Mouse (Mus musculus): ENCODE results near the gene Uchl3. TPM values are rescaled to one million over a fixed set of nuclear protein-coding genes. Genes with fewer than 3 reads are reported as not detected.

The Uchl3 gene
- polyA plus RNA-seq, 1 experiment from 2014 or later: 200 TPM

GRCm38 (mm10) chr14:101640153-101640843 is 13.5 kb upstream of the Uchl3 start, which contains the start of gene Commd6:
Commd6 (minus strand) TSS chr14:101640686.
- under 1% methylated on average over 39 of the region's 39 CpGs for WGBS
- H3K9me3 ChIP-seq: no peaks in the 10 kb centered on the region
- peak within 1 kb of the TSS; percentile 90 for H3K4me3 ChIP-seq
- peaks cover 8% of the 10 kb centered on the region; the same call in 1 of the 2 replicates for H3K4me1 ChIP-seq
- no peaks in the 10 kb centered on the region for H3K27me3 ChIP-seq (replicated peaks; ENCODE audit: low read depth, poor library complexity, severe bottlenecking)
- peak within 1 kb of the TSS; percentile 91 for H3K27ac ChIP-seq (replicated peaks)
- H3K36me3 ChIP-seq (replicated peaks): peaks cover 5% of the 10 kb centered on the region
- peak; percentile 90 for DNase-seq (ENCODE audit: low spot score)

DNA sequence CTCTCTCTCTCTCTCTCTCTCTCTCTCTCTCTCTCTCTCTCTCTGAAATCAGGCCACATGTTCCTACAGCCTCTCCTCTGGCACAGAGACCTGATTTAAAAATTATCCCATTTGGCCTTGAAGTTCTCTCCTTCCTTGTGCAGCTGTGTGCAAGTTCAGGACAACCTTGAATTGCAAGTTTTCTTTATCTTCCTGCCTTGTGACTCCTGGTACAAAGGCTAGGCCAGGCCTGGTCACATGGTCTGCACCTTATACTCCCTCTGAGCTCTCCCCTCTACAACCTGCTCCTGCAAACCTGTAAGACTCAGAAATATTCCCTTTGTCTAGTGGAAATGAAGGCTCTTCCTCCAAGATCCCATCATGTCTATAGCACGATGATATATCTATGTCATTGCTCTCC is 8.8 kb upstream of the Uchl3 start:
- no peak for DNase-seq (ENCODE audit: low spot score)
- Histone ChIP-seq H3K4me1 (no peaks in the 10 kb centered on the region), H3K36me3 (replicated peaks) (no peaks in the 10 kb centered on the region), H3K4me3 (no peak overlapping the region), H3K27ac (replicated peaks) (no peak overlapping the region), H3K9me3 (no peaks in the 10 kb centered on the region), H3K27me3 (replicated peaks; ENCODE audit: low read depth, poor library complexity, severe bottlenecking) (no peaks in the 10 kb centered on the region)
- WGBS: 89% methylated on average over 1 of the region's 1 CpGs

DNA sequence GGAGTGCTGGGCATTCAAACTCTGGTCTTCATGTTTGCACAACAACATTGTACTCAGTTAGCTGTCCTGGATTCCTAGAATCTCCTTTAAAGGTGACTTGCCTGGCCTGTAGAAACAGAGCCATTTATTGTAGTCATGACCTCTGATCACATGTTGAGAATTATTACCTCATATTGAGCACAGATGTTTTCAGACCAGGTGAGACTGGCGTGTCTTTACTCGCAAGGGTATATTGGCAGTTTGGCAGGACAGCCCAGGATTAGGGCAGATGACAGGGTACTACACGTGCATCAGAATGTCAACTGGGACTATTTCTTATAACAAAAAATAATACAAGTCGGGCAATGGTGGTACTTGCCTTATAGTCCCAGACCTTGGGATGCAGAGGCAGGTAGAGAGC is 3.2 kb upstream of the Uchl3 start:
- no peaks in the 10 kb centered on the region for H3K27me3 ChIP-seq (replicated peaks; ENCODE audit: low read depth, poor library complexity, severe bottlenecking)
- H3K27ac ChIP-seq (replicated peaks): no peak overlapping the region
- WGBS: 85% methylated on average over 4 of the region's 4 CpGs

GRCm38 (mm10) chr14:101652571-101652970 is 1.2 kb upstream of the Uchl3 start:
- Histone ChIP-seq H3K36me3 (replicated peaks) (no peaks in the 10 kb centered on the region), H3K27ac (replicated peaks) (no peak overlapping the region), H3K27me3 (replicated peaks; ENCODE audit: low read depth, poor library complexity, severe bottlenecking) (no peaks in the 10 kb centered on the region), H3K4me1 (peaks cover 8% of the 10 kb centered on the region), H3K4me3 (no peak overlapping the region), H3K9me3 (no peaks in the 10 kb centered on the region)
- no peak for DNase-seq (ENCODE audit: low spot score)
- 97% methylated on average over 6 of the region's 6 CpGs for WGBS

More for the DNA sequence above, 3.2 kb upstream of the Uchl3 start:
- Histone ChIP-seq H3K4me3 (no peak overlapping the region), H3K9me3 (no peaks in the 10 kb centered on the region), H3K4me1 (peaks cover 8% of the 10 kb centered on the region), H3K36me3 (replicated peaks) (no peaks in the 10 kb centered on the region)
- DNase-seq (ENCODE audit: low spot score): no peak

- Histone ChIP-seq H3K27me3 (replicated peaks; ENCODE audit: low read depth, poor library complexity, severe bottlenecking) (no peaks in the 10 kb centered on the region), H3K36me3 (replicated peaks) (peaks cover 9% of the 10 kb centered on the region), H3K4me3 (peak overlapping the region; percentile 99), H3K9me3 (no peaks in the 10 kb centered on the region), H3K4me1 (peaks cover 8% of the 10 kb centered on the region), H3K27ac (replicated peaks) (peak overlapping the region; percentile 97)
- peak; percentile 32 for DNase-seq (ENCODE audit: low spot score)
- 2% methylated on average over 10 of the region's 10 CpGs for WGBS
Observed at GRCm38 (mm10) chr14:101654526-101654909, 751 bp downstream of the Uchl3 start.

DNA sequence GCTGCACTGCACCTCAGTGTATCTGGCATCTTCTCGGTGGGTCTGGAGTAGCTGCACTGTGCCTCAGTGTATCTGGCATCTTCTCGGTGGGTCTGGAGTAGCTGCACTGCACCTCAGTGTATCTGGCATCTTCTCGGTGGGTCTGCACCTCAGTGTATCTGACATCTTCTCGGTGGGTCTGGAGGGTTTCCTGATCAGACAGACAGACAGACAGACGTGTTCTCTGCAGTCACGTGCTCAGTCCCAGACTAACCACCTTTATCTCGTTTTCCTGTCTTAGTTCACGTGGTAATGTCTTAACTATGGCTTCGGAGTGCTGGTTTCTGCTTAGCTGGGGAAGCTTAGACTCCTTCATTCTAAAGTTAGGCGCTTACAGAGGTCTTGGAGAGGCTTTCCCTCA is 2.5 kb downstream of the Uchl3 start:
- H3K27me3 ChIP-seq (replicated peaks; ENCODE audit: low read depth, poor library complexity, severe bottlenecking): no peaks in the 10 kb centered on the region
- no peaks in the 10 kb centered on the region for H3K9me3 ChIP-seq
- H3K36me3 ChIP-seq (replicated peaks): peaks cover 23% of the 10 kb centered on the region
- H3K4me1 ChIP-seq: peaks cover 8% of the 10 kb centered on the region
- 83% methylated on average over 10 of the region's 10 CpGs for whole genome bisulfite sequencing
- no peak for DNase-seq (ENCODE audit: low spot score)
- H3K4me3 ChIP-seq: no peak overlapping the region
- H3K27ac ChIP-seq (replicated peaks): no peak overlapping the region

DNA sequence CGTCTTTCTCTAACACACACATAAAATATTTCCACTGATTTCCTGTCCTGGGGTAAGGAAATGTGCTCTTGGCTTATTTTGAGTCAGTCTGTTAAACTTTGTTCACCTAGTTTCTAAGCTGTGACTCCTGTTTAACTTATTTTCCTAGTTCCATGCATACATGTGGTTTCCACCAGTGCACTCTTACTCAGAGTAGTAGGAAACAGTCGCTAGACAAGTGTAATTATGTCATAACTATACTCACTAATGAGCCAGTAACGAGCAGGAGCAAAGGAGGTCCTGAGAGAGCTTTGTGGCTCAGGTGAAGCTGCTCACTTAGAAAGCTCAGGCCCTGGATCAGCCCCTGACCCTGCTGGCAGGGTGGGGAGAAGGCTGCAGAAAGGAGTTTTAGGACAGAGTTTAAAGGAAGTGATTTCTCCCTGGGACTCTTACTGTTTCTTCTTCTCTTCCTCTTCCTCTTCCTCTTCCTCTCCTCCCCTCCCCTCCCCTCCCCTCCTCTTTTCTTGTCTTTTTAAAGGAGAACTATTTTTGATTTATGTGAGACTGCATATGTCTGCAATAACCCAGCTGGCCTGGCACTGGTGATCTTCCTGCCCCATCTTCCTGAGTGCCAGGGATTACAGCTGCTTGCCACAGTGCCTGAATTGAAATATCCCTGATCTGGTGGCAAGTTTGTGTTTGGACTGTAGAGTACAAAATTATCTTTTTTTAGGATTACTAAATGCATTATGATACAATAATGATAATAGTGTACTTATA is 8.1 kb downstream of the Uchl3 start:
- H3K9me3 ChIP-seq: no peaks in the 10 kb centered on the region
- H3K27me3 ChIP-seq (replicated peaks; ENCODE audit: low read depth, poor library complexity, severe bottlenecking): no peaks in the 10 kb centered on the region
- 67% methylated on average over 3 of the region's 3 CpGs for WGBS
- no peak for DNase-seq (ENCODE audit: low spot score)
- peaks cover 33% of the 10 kb centered on the region for H3K36me3 ChIP-seq (replicated peaks)
- H3K27ac ChIP-seq (replicated peaks): no peak overlapping the region
- no peak overlapping the region for H3K4me3 ChIP-seq
- no peaks in the 10 kb centered on the region for H3K4me1 ChIP-seq

DNA sequence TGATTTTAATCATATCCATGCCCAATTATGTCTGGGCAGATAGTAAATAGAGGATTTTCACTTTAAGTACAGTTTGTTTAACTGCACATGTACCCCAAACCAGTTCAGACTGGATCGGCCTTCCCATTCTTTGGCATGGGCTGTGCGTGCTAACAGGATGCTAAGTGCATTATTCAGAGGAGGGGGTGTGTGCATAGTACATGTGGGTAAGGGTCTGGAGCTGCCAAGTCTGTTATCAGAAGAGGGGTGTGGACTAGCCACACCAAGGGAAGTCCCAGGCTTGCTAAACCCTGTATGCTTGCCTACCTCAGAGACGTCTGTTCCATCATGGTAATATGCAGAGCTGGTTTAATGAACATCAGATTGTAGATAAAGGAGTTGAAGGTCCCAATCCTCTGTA is 10.5 kb downstream of the Uchl3 start:
- Histone ChIP-seq H3K36me3 (replicated peaks) (peaks cover 45% of the 10 kb centered on the region), H3K27me3 (replicated peaks; ENCODE audit: low read depth, poor library complexity, severe bottlenecking) (no peaks in the 10 kb centered on the region), H3K27ac (replicated peaks) (no peak overlapping the region), H3K9me3 (no peaks in the 10 kb centered on the region), H3K4me3 (no peak overlapping the region), H3K4me1 (no peaks in the 10 kb centered on the region)
- DNase-seq (ENCODE audit: low spot score): no peak
- 89% methylated on average over 3 of the region's 3 CpGs for WGBS

- Histone ChIP-seq H3K27ac (replicated peaks) (no peak overlapping the region), H3K4me1 (no peaks in the 10 kb centered on the region), H3K4me3 (no peak overlapping the region), H3K9me3 (no peaks in the 10 kb centered on the region), H3K36me3 (replicated peaks) (peaks cover 50% of the 10 kb centered on the region), H3K27me3 (replicated peaks; ENCODE audit: low read depth, poor library complexity, severe bottlenecking) (no peaks in the 10 kb centered on the region)
- no peak for DNase-seq (ENCODE audit: low spot score)
- WGBS: 95% methylated on average over 7 of the region's 7 CpGs
Observed at GRCm38 (mm10) chr14:101666056-101666455, 12.3 kb downstream of the Uchl3 start.

DNA sequence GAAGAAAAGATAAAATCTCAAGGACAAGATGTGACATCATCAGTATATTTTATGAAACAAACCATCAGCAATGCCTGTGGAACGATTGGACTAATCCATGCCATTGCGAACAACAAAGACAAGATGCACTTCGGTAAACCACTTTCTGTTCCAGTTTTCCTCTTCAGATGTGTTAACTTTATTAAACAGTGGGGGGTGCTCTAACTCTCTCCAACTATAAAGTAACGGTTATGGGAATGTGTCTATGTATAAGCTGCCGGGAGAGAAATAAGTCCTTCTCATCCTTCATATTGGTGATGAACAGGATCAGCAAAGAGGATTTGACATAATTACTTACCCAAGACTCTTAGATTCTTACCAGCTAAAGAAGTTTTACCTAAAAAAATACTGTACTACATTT is 12.8 kb downstream of the Uchl3 start:
- H3K27ac ChIP-seq (replicated peaks): no peak overlapping the region
- H3K4me1 ChIP-seq: no peaks in the 10 kb centered on the region
- H3K36me3 ChIP-seq (replicated peaks): peaks cover 50% of the 10 kb centered on the region
- H3K4me3 ChIP-seq: no peak overlapping the region
- no peak for DNase-seq (ENCODE audit: low spot score)
- 88% methylated on average over 5 of the region's 5 CpGs for WGBS
- no peaks in the 10 kb centered on the region for H3K27me3 ChIP-seq (replicated peaks; ENCODE audit: low read depth, poor library complexity, severe bottlenecking)
- H3K9me3 ChIP-seq: no peaks in the 10 kb centered on the region

DNA sequence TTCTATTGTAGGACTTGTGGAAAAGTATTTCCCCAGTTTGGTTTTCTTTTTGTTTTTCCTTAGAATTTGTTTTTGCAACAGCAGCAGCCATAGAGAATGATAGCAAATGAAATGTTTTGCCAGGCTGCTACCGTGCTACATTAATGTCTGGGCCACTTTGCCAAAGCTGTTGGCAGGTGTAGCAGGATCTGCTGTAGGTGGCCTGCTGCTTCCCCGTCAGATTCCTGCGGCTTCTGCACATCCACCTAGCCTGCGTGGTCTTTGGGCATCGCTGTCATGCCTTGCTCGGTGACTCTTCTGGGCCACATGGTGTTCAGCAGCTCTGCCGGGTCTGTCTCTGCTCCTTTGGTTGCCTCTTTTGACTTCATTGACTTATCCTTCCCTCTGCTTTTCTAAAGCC is 14.9 kb downstream of the Uchl3 start:
- Histone ChIP-seq H3K4me1 (no peaks in the 10 kb centered on the region), H3K27ac (replicated peaks) (no peak overlapping the region), H3K36me3 (replicated peaks) (peaks cover 58% of the 10 kb centered on the region), H3K27me3 (replicated peaks; ENCODE audit: low read depth, poor library complexity, severe bottlenecking) (no peaks in the 10 kb centered on the region), H3K4me3 (no peak overlapping the region), H3K9me3 (no peaks in the 10 kb centered on the region)
- no peak for DNase-seq (ENCODE audit: low spot score)
- WGBS: 94% methylated on average over 7 of the region's 7 CpGs

DNA sequence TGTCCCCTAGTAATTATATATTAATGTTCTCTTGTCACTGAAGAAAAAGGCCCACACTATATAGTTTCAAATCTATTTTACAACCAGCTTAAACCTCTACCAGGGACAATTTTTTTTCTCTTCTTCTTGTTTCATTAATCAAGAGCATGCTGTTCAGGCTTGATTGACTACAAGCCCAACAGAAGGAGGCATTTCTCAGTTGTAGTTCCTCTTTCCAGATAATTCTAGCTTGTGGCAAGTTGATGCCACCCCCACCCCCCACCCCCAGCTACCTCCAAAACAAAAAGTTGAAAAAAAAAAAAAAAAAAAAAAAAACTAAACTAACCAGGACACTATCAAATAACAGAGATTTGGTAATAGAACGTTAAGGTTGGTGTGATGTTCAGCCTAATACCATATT is 18.5 kb downstream of the Uchl3 start:
- no peak for DNase-seq (ENCODE audit: low spot score)
- Histone ChIP-seq H3K4me3 (no peak overlapping the region), H3K4me1 (no peaks in the 10 kb centered on the region), H3K27ac (replicated peaks) (no peak overlapping the region), H3K27me3 (replicated peaks; ENCODE audit: low read depth, poor library complexity, severe bottlenecking) (no peaks in the 10 kb centered on the region), H3K36me3 (replicated peaks) (peaks cover 57% of the 10 kb centered on the region), H3K9me3 (no peaks in the 10 kb centered on the region)
- WGBS: 87% methylated on average over 1 of the region's 1 CpGs

GRCm38 (mm10) chr14:101687696-101688095 is 33.9 kb downstream of the Uchl3 start:
- Histone ChIP-seq H3K9me3 (no peaks in the 10 kb centered on the region), H3K27ac (replicated peaks) (no peak overlapping the region), H3K4me3 (no peak overlapping the region), H3K4me1 (no peaks in the 10 kb centered on the region), H3K27me3 (replicated peaks; ENCODE audit: low read depth, poor library complexity, severe bottlenecking) (no peaks in the 10 kb centered on the region), H3K36me3 (replicated peaks) (peaks cover 27% of the 10 kb centered on the region)
- 94% methylated on average over 6 of the region's 6 CpGs for WGBS
- DNase-seq (ENCODE audit: low spot score): no peak
